Mouse (Mus musculus): ENCODE data around the gene Parp12.
A peak's percentile ranks its signal among the peaks of the same experiment; 100 is the strongest.

Gene Parp12

GRCm38 (mm10) chr6:39117584-39118455 is at the start of gene Parp12:
Parp12 (minus strand) TSS chr6:39118349.
- DNase-seq (ENCODE audit: low read depth, low spot score), result peak; percentile 67

DNA sequence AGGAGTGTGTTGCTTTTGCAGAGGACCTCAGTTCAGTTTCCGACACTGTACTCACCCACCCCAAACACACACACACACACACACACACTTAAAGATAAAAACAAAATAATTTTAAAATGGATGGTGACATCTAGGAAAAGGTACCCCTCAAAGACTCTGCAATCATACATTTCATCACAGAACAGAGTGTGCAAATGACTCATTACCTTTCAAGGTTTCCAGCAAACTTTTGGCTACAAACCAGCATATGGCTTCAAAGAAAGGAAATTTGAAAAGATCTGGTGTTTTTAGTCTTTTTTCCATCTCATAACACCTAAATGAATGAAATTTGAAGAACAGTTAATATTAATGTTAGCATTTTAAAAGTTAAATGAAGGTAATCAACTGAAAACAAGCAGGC is 46.7 kb upstream of the Parp12 start:
- no peak for DNase-seq (ENCODE audit: low read depth, low spot score)

DNA sequence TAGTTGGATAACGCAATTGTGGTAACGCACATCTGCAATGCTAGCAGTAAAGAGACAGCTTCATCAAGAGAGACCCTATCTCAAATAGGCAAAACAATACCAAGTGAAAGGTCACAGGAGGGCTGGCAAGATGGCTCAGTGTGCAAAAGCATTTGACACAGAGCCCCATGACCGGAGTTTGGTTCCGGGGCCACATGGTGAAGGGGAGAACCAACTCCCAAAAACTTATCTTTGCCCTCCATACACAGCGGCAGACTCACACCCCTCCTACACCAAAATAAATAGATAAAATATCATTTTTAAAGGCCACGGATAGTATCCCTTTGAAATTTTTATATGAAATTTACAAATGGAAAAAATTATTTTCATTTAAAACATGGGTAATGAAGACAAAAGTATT is 43.8 kb upstream of the Parp12 start:
- DNase-seq (ENCODE audit: low read depth, low spot score), result no peak

DNA sequence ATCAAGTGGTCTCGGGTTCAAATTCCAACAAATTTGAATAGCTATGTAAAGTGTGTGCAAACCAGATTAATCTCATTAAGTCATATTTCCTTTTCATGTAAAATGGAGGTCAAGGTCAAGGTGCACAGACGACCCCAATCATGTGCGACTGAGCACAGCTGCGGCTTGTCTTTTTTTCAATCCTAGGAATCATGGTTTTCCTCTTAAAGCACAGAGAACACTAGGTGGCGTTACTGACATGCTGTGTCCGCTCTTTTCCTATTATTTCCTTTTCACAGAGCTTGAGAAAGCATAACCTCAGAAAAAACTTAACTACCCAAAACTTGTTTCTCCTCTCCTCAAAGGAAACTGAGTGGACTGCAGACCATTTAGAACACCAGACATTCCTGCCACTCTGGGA is 27.9 kb upstream of the Parp12 start:
- peak; percentile 51 for DNase-seq (ENCODE audit: low read depth, low spot score)

GRCm38 (mm10) chr6:39132556-39132955 is 14.4 kb upstream of the Parp12 start:
- peak; percentile 88 for DNase-seq (ENCODE audit: low read depth, low spot score)

GRCm38 (mm10) chr6:39131480-39131879 is 13.3 kb upstream of the Parp12 start:
- DNase-seq (ENCODE audit: low read depth, low spot score), result peak; percentile 95

- no peak for DNase-seq (ENCODE audit: low read depth, low spot score)
Observed at GRCm38 (mm10) chr6:39124719-39125118, 6.6 kb upstream of the Parp12 start.

GRCm38 (mm10) chr6:39120685-39121084 is 2.5 kb upstream of the Parp12 start:
- DNase-seq (ENCODE audit: low read depth, low spot score), result no peak

- DNase-seq (ENCODE audit: low read depth, low spot score), result peak; percentile 72
Observed at GRCm38 (mm10) chr6:39118456-39118881, 320 bp upstream of the Parp12 start.

- no peak for DNase-seq (ENCODE audit: low read depth, low spot score)
Observed at GRCm38 (mm10) chr6:39115438-39115837, 2.7 kb downstream of the Parp12 start.

- no peak for DNase-seq (ENCODE audit: low read depth, low spot score)
Observed at GRCm38 (mm10) chr6:39113141-39113540, 5.0 kb downstream of the Parp12 start.

- DNase-seq (ENCODE audit: low read depth, low spot score), result no peak
Observed at GRCm38 (mm10) chr6:39112701-39113100, 5.4 kb downstream of the Parp12 start.

GRCm38 (mm10) chr6:39106812-39107211 is 11.3 kb downstream of the Parp12 start:
- peak; percentile 6 for DNase-seq (ENCODE audit: low read depth, low spot score)

DNA sequence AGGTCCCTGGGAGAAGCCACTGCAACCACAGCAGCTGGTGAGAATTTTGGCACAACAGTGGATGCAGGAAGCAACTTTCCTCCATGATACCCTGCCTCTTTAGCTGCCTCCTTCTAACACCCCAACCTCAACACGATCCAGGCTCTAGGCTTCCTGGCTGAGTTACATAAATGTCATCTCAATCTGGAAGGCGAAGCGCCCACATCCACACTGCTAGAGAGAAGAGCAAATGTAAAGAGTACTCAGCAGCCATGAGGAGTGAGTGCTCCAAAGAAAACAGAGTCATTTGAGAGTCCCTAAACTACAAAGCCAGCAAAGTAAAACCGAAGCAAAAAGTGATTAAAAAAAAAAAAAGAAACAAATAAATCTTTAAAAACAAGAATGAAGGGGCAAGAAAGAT is 13.5 kb downstream of the Parp12 start:
- DNase-seq (ENCODE audit: low read depth, low spot score), result no peak

DNA sequence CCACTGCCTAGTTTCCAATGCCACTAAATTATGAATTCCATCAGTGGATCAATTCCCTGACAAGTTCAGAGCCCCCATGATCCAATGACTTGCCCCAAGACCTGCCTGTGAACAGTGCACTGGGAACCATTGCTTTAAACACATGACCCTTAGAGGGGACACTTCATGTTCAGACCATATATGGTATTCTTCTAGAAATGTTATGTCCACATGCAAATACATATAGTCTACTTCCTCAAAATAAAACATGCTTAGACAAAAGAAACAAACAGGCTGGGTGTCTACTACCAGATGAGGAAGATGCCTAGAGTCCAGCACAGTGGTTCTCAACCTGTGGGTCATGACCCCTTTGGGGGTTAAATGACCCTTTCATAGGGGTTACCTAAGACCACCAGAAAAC is 41.7 kb downstream of the Parp12 start:
- DNase-seq (ENCODE audit: low read depth, low spot score), result no peak

DNA sequence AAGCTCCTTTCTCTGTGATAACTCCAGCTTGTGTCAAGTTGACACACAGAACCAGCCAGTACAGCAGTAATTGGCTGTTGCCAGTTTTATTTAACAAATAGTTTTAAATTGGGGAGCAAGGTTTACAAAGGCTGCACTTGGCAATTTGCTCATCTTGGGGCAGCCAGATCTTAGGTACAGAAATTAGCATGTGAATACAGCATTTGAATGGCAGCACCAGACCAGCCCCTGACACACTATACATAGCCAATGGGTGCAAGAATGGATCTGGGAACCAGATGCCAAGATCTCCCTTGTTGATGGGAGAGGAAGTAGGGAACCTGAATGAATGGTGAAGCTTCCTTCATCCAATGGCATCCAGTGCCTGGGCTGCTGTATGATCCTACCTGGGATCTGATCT is 44.0 kb downstream of the Parp12 start:
- DNase-seq (ENCODE audit: low read depth, low spot score), result peak; percentile 63

DNA sequence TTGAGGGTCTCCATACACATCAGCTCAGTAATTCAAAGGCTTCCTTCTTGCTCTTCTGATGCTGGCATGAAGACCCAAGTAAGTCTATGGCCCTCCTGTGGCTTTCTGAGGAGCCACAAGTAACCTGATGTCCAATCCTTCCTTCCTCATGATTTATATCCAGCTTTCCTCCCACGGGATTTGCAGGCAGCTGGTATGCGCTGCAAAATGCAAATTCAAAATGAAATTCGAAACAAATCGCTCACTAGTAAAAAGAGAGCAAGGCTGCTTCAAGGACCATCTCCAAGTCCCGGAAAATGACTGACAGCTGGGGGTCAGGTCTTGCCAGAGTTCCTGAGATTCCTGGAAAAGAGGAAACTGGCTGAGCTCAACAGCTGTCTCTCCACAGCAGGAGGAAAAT is 45.5 kb downstream of the Parp12 start:
- DNase-seq (ENCODE audit: low read depth, low spot score), result no peak

DNA sequence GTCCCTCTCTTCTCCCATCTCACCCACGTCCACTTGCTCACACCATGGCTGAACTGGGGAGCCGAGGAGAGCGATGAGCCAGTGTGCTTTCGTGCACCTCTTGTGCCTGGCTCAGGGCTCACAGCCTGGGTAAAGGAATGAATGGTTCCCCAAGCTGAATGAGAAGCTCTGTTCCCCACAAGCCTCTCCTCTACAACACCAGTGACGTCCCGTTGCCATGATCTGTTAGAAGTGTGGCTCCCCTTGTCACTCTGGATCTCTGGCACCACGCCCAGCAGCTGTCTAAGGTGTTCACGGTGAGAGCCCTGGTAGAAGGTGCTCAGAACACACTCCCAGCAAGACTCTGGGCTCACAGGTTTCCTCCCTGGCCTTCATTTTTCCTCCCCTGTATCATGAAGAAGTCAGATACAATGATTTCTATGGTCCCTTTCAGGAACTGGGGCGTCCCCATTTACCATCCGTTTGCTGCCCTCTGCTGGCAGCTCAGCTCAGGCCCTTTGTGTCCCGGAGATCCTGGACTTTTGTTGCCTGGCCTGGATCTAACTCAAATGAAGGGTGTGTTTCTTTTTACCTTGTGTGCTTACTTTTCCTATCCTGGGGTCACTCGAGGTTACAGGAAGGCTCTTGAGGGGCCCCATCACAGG is 51.1 kb downstream of the Parp12 start:
- peak; percentile 68 for DNase-seq (ENCODE audit: low read depth, low spot score)

GRCm38 (mm10) chr6:39063541-39063940 is 54.6 kb downstream of the Parp12 start:
- no peak for DNase-seq (ENCODE audit: low read depth, low spot score)

DNA sequence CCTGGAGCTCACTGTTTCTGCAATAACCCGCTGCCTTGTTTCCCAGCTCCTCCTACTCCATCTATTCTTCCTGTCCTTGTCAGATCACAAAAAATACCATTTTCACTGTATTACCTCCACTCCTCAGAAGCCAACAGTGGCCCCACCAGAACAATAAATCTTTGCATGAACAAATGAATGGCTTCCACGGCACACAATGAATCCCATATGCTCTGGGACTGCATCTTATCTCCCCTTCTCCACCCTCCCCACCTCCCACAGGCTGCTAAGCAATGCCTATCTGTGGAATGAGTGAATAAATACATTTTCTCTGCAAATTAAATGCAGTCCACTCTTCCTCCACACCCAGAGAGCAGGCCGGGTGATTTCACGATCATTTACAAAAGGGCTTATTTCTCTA is 57.0 kb downstream of the Parp12 start:
- no peak for DNase-seq (ENCODE audit: low read depth, low spot score)

DNA sequence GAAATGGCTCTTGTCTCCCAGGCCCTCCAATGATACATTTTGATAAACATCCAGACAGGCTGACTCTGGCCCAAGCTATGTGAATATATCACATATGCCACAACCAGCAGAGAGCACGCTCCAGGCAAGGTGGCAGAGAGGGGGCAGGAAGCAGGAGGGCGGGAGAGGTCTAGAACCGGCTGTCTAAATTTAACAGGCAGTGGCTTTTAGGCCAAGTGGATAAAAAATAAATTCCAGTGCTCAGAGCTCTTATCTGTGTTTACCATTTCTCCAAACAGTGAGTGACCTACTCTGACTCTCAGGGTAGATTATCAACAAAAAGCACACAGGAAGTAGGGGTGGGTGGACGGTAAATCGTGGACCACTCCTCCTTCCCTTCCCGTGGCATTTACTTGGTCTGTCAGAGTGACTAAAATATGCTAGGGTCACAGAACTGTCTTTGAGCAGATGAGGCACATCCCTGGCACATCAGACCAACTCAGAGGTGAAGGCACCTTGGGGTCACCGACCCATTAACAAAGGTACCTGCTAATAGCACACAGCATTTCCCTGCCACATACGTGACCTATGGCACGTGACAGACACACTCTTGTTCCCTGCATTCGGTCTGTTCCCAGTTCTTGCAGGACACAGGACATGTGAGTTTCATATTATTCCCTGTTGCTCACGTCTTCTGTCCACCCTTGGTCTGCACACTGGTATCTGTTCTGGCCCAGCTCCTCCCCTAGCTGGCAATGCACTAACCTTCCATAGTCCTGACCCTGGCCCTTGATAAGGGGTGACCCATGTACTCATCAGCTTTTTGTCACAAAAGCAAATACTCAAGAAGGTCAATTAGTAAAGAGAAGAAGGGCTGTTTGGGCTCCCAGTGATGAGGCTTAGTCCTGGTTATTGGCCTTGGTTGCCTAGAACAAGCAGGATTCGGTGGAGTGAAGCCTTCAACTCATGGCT is 58.3 kb downstream of the Parp12 start:
- DNase-seq (ENCODE audit: low read depth, low spot score), result no peak

- no peak for DNase-seq (ENCODE audit: low read depth, low spot score)
Observed at GRCm38 (mm10) chr6:39058936-39059335, 59.2 kb downstream of the Parp12 start.
